Mouse (Mus musculus) liver, postnatal 0 days (tissue): ENCODE results near the gene Steap4. TPM values are rescaled to one million over a fixed set of nuclear protein-coding genes. Genes with fewer than 3 reads are reported as not detected.
"Not testable (repeated sequence)": the region's sequence is repeated elsewhere in the genome, so short reads cannot be mapped to it uniquely, and the experiment has no call there.

Source experiments
- ATAC-seq: fragments of 200-750 bp; cut with Nextera tagmentation; 2 replicates; pipeline ENCODE4 v1.8.0; 2017; ENCODE audit warnings: mild to moderate bottlenecking, moderate library complexity
- DNase-seq: peaks from one replicate; pipeline ENCODE4 v3.0.0-alpha.2; 2016
- H3K27ac ChIP-seq: fragments of 300-500 bp; sonication (generic); 2 replicates; pipeline ENCODE4 v1.5.1; 2014; ENCODE audit warnings: antibody characterized with exemption, moderate library complexity, mild to moderate bottlenecking, low read depth
- H3K27me3 ChIP-seq: fragments of 300-500 bp; sonication (generic); 2 replicates; pipeline ENCODE4 v1.6.1; 2014; ENCODE audit warnings: low read length, control low read depth, mixed read lengths; ENCODE audit not compliant: insufficient read depth
- H3K36me3 ChIP-seq: fragments of 300-500 bp; sonication (generic); replicated peaks from 2 replicates; pipeline ENCODE4 v1.6.1; 2014; ENCODE audit warnings: mild to moderate bottlenecking, control low read depth, low read length, moderate library complexity, mixed read lengths; ENCODE audit not compliant: insufficient read depth
- H3K4me1 ChIP-seq: fragments of 300-500 bp; sonication (generic); 2 replicates; pipeline ENCODE4 v1.6.1; 2014; ENCODE audit warnings: antibody characterized with exemption, mild to moderate bottlenecking, control low read depth; ENCODE audit not compliant: insufficient read depth
- H3K4me2 ChIP-seq: fragments of 300-500 bp; sonication (generic); 2 replicates; pipeline ENCODE4 v1.6.1; 2014; ENCODE audit warnings: low read depth, mild to moderate bottlenecking, low read length, moderate library complexity, mixed read lengths
- H3K4me3 ChIP-seq: fragments of 300-500 bp; sonication (generic); 2 replicates; pipeline ENCODE4 v1.5.1; 2014; ENCODE audit warnings: low read depth, low read length
- H3K9ac ChIP-seq: fragments of 300-500 bp; sonication (generic); replicated peaks from 2 replicates; pipeline ENCODE4 v1.6.1; 2014; ENCODE audit warnings: mild to moderate bottlenecking, moderate library complexity
- H3K9me3 ChIP-seq: fragments of 300-500 bp; sonication (generic); 2 replicates; pipeline ENCODE4 v1.6.1; 2016; ENCODE audit warnings: mild to moderate bottlenecking, control low read depth, low read length, mixed read lengths
- CTCF ChIP-seq: sonication (generic); IDR thresholded peaks from 2 replicates; pipeline ENCODE4 v1.5.1; 2016; ENCODE audit warnings: antibody characterized with exemption, low read depth
- EP300 ChIP-seq: IDR thresholded peaks from 2 replicates; pipeline ENCODE4 v1.6.1; 2016; ENCODE audit warnings: antibody characterized with exemption, low read depth, mild to moderate bottlenecking
- WGBS: fragments of 180-500 bp; shearing (Covaris S2); extraction: QIAGEN DNeasy Blood & Tissue Kit; methylation state at CpG from one replicate; pipeline ENCODE4 v1.1.7; 2014; ENCODE audit not compliant: insufficient replicate concordance; 5-methylcytosine and 5-hydroxymethylcytosine counted together
- polyA plus RNA-seq: library from polyadenylated mRNA; unstranded; fragments of >200 nt; fragmentation: Nextera tagmentation; extraction: Ambion mirVana; gene quantifications from 2 replicates; pipeline ENCODE4 v1.2.1, GENCODE M21; 2015

Steap4 gene
- polyA plus RNA-seq, 1 experiment from 2014 or later = 18.4 TPM

DNA sequence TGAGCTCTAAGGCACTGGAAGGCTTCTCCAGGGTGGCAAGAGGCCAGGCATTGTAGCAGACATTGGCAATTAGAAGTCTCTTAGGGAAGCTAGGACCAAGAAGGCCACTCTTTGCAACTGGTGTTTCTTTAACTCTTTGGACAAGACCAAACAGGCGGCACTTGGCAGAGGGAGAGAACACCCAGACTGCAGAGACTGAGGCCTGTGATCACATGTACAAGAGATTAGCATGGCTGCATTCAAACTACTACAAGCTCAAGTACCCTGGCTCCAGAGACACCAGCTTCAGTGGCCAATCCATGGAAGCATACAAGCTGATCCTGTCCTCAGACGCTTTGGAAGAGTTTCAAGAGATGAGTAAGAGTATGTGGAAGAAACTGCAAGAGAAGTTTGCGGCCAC lies 36.6 kb upstream of the Steap4 start:
- ATAC-seq (no peak), DNase-seq (no peak)
- Histone ChIP-seq H3K27ac (no peak overlapping the region), H3K9me3 (no peaks in the 10 kb centered on the region), H3K4me2 (no peak overlapping the region), H3K4me1 (no peaks in the 10 kb centered on the region), H3K4me3 (no peak overlapping the region), H3K36me3 (no peaks in the 10 kb centered on the region), H3K27me3 (no peaks in the 10 kb centered on the region), H3K9ac (no peak overlapping the region)
- TF ChIP-seq CTCF = no peak
- TF ChIP-seq EP300 = no peak
- WGBS = 72% methylated on average over 3 of the region's 3 CpGs

DNA sequence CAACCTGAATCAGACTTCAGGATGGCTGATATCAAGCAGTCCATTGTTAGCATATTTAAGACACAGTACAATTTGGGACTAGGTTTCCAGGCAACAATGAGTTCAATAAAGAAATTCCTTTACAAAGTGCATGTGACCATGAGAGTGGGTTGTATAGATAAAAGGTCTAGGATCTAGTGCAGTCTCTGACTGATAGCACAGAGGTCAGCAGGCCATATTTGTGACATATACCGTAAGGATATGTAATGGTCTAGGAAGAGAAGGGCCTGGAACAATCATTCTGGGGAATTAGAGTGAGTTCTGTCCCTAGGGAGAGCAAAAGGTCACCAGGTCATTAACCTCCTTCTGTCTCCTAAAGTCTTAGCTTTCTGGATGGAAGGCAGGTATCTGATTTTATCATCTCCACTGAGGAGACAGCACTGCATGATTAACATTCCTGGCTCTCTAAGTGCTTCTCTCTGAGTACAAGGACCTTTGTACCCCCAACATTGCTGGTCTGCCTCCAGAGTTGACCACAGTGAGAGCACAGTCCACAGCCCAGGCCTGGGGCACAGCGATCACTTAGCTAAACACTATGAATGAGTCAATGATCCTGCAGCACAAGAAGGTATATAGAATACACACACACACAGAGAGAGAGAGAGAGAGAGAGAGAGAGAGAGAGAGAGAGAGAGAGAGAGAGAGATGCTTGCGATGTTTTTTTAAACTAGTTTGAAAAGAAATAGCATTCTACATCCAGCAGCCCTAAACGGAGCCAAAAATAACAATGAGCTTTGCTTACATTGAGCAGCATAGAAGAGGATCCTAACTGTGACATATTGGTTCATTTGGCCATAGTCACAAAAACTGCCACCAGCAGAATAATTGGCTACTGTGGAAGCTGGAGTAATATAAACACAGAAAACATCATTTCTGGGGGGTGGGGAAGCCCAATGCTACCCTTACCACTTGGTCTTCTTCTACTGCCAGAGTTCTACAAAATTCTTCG lies 27.7 kb upstream of the Steap4 start:
- Histone ChIP-seq H3K27me3 (no peaks in the 10 kb centered on the region), H3K9me3 (no peaks in the 10 kb centered on the region), H3K9ac (no peak overlapping the region), H3K27ac (no peak overlapping the region; the same call in 1 of the 2 replicates), H3K4me3 (no peak overlapping the region), H3K4me1 (no peaks in the 10 kb centered on the region), H3K36me3 (no peaks in the 10 kb centered on the region), H3K4me2 (no peak overlapping the region)
- TF ChIP-seq EP300 (no peak), CTCF (no peak)
- DNase-seq (peak; percentile 14), ATAC-seq (no peak; the same call in 1 of the 2 replicates)
- WGBS = 59% methylated on average over 5 of the region's 5 CpGs

DNA sequence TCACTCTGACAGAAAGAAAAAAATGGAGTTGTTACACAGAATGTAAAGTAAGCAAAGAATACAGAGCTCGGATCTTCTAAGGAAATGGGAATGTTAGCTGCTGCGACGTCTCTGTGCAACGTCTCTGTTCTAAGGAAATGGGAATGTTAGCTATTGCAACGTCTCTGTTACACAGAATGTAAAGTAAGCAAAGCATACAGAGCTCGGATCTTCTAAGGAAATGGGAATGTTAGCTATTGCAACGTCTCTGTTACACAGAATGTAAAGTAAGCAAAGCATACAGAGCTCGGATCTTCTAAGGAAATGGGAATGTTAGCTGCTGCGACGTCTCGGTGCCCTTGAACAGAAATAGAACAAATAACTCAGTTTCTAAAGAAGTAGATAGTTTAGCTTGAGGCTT lies 26.8 kb upstream of the Steap4 start:
- WGBS = 67% methylated on average over 11 of the region's 11 CpGs

DNA sequence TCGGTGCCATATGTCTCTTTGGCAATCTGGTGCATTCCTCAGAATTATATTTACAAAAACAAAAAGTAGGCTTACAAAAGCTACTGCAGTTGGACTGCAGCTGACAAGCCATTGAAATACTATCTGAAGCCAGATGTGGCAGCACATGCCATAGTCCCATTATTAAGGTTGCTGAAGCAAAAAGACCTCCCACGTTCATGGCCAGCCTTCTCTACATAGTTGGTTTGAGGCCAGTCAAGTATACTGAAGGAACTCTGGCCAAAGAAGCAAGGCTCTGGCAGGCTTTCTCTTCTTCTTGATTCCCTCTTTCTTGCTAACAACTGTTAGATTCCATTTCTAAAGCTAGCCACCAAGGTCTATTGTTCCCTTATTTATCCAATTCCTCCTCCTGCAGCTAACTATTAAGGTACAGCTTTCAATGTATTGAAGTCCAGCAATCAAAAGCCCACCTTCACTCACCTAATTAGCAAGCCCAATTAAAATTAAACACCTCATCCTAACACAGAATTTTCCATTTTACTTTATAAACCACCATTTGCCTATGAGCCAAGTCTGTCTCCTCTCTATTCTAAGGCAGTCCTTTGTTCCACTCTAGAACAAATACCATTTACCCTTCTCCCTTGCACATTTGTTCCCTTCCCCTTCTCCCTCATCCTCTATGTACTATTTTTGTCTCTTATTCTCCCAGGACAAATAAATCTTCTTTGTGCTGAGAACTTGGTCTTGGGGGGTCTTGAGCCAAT lies 26.2 kb upstream of the Steap4 start:
- no peak overlapping the region for H3K4me3 ChIP-seq
- ATAC-seq (no peak), DNase-seq (no peak)
- TF ChIP-seq EP300 = no peak
- H3K4me2 ChIP-seq = no peak overlapping the region
- no peak overlapping the region for H3K27ac ChIP-seq
- no peaks in the 10 kb centered on the region for H3K36me3 ChIP-seq
- H3K9me3 ChIP-seq = no peaks in the 10 kb centered on the region
- no peak overlapping the region for H3K9ac ChIP-seq
- no peaks in the 10 kb centered on the region for H3K27me3 ChIP-seq
- H3K4me1 ChIP-seq = no peaks in the 10 kb centered on the region
- WGBS = 76% methylated on average over 2 of the region's 2 CpGs

More for the DNA sequence above, 26.8 kb upstream of the Steap4 start:
- H3K27ac ChIP-seq, H3K9me3 ChIP-seq, H3K4me1 ChIP-seq, H3K4me2 ChIP-seq, H3K4me3 ChIP-seq, H3K27me3 ChIP-seq, DNase-seq, H3K9ac ChIP-seq, ATAC-seq, H3K36me3 ChIP-seq: not testable (repeated sequence)

DNA sequence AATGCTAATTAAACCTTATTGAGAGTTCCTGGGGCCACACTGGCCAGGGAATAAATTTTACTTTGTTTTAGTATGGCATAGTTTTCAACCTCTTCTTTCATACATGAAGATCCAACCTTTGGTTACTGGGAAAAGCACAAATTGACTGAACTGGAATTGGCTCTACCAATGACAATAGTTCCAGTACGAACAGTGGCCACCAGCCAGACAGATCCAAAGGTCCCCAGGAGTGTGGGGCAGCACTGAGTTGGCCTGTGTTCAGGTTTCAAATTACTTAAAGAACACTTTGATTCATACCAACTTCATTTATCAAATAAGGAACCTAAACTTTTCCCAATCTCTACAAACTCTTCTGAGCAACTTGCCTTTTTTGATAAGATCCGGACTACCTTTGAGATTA lies 5.4 kb upstream of the Steap4 start:
- no peak overlapping the region for H3K4me2 ChIP-seq
- peaks cover 18% of the 10 kb centered on the region for H3K4me1 ChIP-seq
- no peak for TF ChIP-seq EP300
- no peak for TF ChIP-seq CTCF
- 45% methylated on average over 2 of the region's 2 CpGs for WGBS
- no peaks in the 10 kb centered on the region for H3K9me3 ChIP-seq
- H3K36me3 ChIP-seq = no peaks in the 10 kb centered on the region
- peak overlapping the region; percentile 66; the same call in 1 of the 2 replicates for H3K27ac ChIP-seq
- ATAC-seq = peak; percentile 71
- no peak for DNase-seq
- H3K9ac ChIP-seq = no peak overlapping the region
- no peaks in the 10 kb centered on the region for H3K27me3 ChIP-seq
- H3K4me3 ChIP-seq = no peak overlapping the region

DNA sequence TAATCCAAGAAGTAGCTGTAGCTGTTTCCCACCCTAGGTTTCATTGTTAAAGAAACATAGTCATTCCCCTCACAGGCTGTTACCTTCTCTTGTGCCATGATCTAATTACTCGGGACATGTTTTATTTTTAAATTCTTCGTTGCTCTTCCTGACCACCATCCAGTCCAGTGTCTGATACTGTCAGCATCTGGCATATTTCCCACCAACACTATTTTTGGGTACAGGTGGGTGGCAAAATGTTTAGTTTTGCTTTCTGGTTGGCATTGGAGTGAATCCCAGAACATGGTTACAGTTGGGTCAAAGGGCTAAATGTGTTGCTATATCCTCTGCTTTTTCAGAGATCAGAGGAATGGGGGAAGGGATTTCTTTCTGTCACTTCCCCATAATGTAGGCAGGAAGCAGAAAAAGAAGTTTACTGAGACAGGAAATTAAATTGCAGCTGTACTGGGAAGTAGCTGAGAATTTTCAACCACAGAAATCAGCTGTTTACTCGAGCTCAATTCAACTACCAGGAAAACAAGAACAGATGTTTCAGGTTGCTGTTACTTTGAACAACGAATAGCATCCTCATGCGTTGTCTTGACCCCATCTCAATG lies 4.8 kb upstream of the Steap4 start:
- no peak for TF ChIP-seq CTCF
- TF ChIP-seq EP300 = peak; percentile 48; the same call in 1 of the 2 replicates
- Histone ChIP-seq H3K27me3 (no peaks in the 10 kb centered on the region), H3K27ac (peak overlapping the region; percentile 66), H3K9ac (no peak overlapping the region), H3K4me1 (peaks cover 23% of the 10 kb centered on the region), H3K9me3 (no peaks in the 10 kb centered on the region), H3K4me2 (peak overlapping the region; percentile 6; the same call in 1 of the 2 replicates), H3K36me3 (no peaks in the 10 kb centered on the region), H3K4me3 (no peak overlapping the region)
- WGBS = 27% methylated on average over 5 of the region's 5 CpGs
- ATAC-seq = peak; percentile 41
- DNase-seq = no peak
